Mouse (Mus musculus) heart, adult 9 months (tissue): Measurements from ENCODE around the gene Lyplal1.

Experiments
- DNase-seq, 2 experiments: peaks; one replicate each; pipeline ENCODE4 v3.0.0; 2022; ENCODE audit warnings: low spot score in 2 of 2

Lyplal1 gene

GRCm38 (mm10) chr1:186116701-186117488 is at the start of gene Lyplal1:
TSS of gene Lyplal1 (minus strand) at chr1:186117310.
- peak; percentile 92 to 94 for DNase-seq

GRCm38 (mm10) chr1:186163616-186164015 is 46.5 kb upstream of the Lyplal1 start:
- DNase-seq, result no peak

GRCm38 (mm10) chr1:186163206-186163605 is 46.1 kb upstream of the Lyplal1 start:
- peak; percentile 51 to 57 for DNase-seq

- no peak for DNase-seq
Measured at GRCm38 (mm10) chr1:186150376-186150775, 33.3 kb upstream of the Lyplal1 start.

GRCm38 (mm10) chr1:186145444-186145843 is 28.3 kb upstream of the Lyplal1 start:
- peak; percentile 18 to 30 for DNase-seq

GRCm38 (mm10) chr1:186140191-186140590 is 23.1 kb upstream of the Lyplal1 start:
- DNase-seq, result no peak

GRCm38 (mm10) chr1:186137873-186138272 is 20.8 kb upstream of the Lyplal1 start:
- DNase-seq, result no peak

- DNase-seq, result peak; percentile 76 to 84
Measured at GRCm38 (mm10) chr1:186136636-186137380, 19.7 kb upstream of the Lyplal1 start.

- no peak for DNase-seq
Measured at GRCm38 (mm10) chr1:186131465-186131864, 14.4 kb upstream of the Lyplal1 start.

- DNase-seq, result no peak
Measured at GRCm38 (mm10) chr1:186128940-186129339, 11.8 kb upstream of the Lyplal1 start.

- DNase-seq, result no peak
Measured at GRCm38 (mm10) chr1:186126313-186126862, 9.3 kb upstream of the Lyplal1 start.

- DNase-seq, result no peak
Measured at GRCm38 (mm10) chr1:186123690-186124089, 6.6 kb upstream of the Lyplal1 start.

GRCm38 (mm10) chr1:186119856-186120255 is 2.7 kb upstream of the Lyplal1 start:
- no peak for DNase-seq

- DNase-seq, result no peak
Measured at GRCm38 (mm10) chr1:186116086-186116600, 967 bp downstream of the Lyplal1 start.

- peak in 1 of 2 experiments; percentile 27 for DNase-seq
Measured at GRCm38 (mm10) chr1:186102313-186102712, 14.8 kb downstream of the Lyplal1 start.

- DNase-seq, result no peak
Measured at GRCm38 (mm10) chr1:186066266-186066897, 50.7 kb downstream of the Lyplal1 start.

- no peak for DNase-seq
Measured at GRCm38 (mm10) chr1:186060041-186060440, 57.1 kb downstream of the Lyplal1 start.

- DNase-seq, result no peak
Measured at GRCm38 (mm10) chr1:186054227-186054626, 62.9 kb downstream of the Lyplal1 start.

- no peak for DNase-seq
Measured at GRCm38 (mm10) chr1:186053280-186054043, 63.6 kb downstream of the Lyplal1 start.

- no peak for DNase-seq
Measured at GRCm38 (mm10) chr1:186043709-186044452, 73.2 kb downstream of the Lyplal1 start.
